Mouse (Mus musculus): Measurements from ENCODE around the gene Lsg1. TPM values are rescaled to one million over a fixed set of nuclear protein-coding genes. Genes with fewer than 3 reads are reported as not detected.

The Lsg1 gene
- total and polyA plus RNA-seq, 3 experiments: 58.8 to 84.4 TPM; not detected in 1

DNA sequence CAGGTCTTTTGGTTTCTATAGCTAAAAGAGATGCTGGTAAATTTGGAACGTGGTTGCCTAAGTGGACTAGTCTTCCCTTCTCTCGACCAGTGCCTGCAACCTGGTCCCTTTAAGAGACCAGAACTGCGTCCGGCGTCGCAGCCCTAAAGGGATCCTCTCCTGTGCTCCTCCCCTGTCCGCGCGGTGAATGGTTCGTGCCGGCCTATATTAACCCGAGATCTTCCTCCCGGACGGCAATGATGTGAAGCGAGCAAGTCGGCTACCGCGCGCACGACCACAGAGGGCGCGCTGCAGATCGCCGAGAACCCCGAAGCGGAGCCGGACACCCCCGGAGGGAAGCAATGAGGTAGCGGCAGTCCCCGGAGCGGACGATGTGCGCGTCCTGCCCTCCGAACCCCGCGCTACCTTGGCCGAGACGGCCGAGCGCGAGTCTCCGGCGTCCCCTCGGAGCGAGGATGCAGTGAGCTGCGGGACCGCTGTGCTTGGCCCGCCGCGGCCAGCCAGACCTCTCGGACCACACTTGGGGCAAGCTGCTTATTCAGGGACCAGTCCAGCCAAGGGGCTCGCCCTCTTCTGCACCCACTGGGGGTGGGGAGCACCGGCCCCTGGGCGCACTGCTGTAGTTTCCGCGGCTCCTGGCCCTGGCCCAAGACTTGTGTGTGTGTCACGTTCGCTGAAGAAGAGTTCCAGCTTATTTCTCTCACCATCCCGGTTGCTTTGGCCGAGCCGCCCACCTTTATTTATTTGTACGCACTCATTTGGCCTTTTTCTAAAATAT is 12.3 kb upstream of the Lsg1 start, which contains the start of gene Fam43a:
Gene Fam43a (plus strand): TSS at position 233 of the 778 bp plus-strand sequence.
- peak within 1 kb of the TSS; percentile 60 for H3K9ac ChIP-seq (ENCODE audit: control insufficient read depth, low read depth, low read length, poor library complexity, severe bottlenecking)
- H3K4me1 ChIP-seq (ENCODE audit: control insufficient read depth in 1 of 2, insufficient read depth in 2 of 2, low read length in 2 of 2): no peaks in the 10 kb centered on the region; a peak in 2 of 4 replicates
- H3K9me3 ChIP-seq (replicated peaks; ENCODE audit: insufficient read depth, low read length): no peaks in the 10 kb centered on the region
- peak within 1 kb of the TSS; percentile 59 for H3K27ac ChIP-seq (ENCODE audit: control insufficient read depth, low read depth, low read length)
- peak; percentile 86 for DNase-seq (ENCODE audit: low read depth, low spot score)
- peaks cover 6% of the 10 kb centered on the region in 2 experiments; a peak in 3 of 4 replicates for H3K27me3 ChIP-seq (ENCODE audit: control insufficient read depth in 1 of 2, insufficient read depth in 2 of 2, low read length in 2 of 2)
- H3K79me2 ChIP-seq (ENCODE audit: control insufficient read depth, insufficient read depth, low read length, poor library complexity): no peaks in the 10 kb centered on the region; the same call in 1 of the 2 replicates
- H3K4me3 ChIP-seq (ENCODE audit: control insufficient read depth in 1 of 2, insufficient read depth in 1 of 2, low read depth in 2 of 2, low read length in 2 of 2): peak within 1 kb of the TSS; percentile 59 to 62
- H3K36me3 ChIP-seq (ENCODE audit: control insufficient read depth in 1 of 2, insufficient read depth in 2 of 2, low read length in 2 of 2): 0 out of 4 replicates have a peak, but pooled peaks cover 0 to 2% of the 10 kb centered on the region in 2 experiments
- no peak for TF ChIP-seq BHLHE40 (IDR thresholded peaks at IDR 0.05; ENCODE audit: borderline replicate concordance, low read depth, low read length)
- TF ChIP-seq SMC3 (IDR thresholded peaks at IDR 0.05; ENCODE audit: low read depth, low read length): no peak
- TF ChIP-seq UBTF (IDR thresholded peaks at IDR 0.05; ENCODE audit: borderline replicate concordance, insufficient read depth, low read depth, low read length): no peak
- no peak for TF ChIP-seq CHD2 (IDR thresholded peaks at IDR 0.05; ENCODE audit: low read length)
- TF ChIP-seq NELFE (IDR thresholded peaks at IDR 0.05; ENCODE audit: low read depth, low read length): peak; percentile 47; the same call in 1 of the 2 replicates
- TF ChIP-seq CHD1 (IDR thresholded peaks at IDR 0.05; ENCODE audit: low read depth, low read length): peak; percentile 97
- TF ChIP-seq SIN3A (IDR thresholded peaks at IDR 0.05; ENCODE audit: low read length): peak; percentile 52
- peak; percentile 60; the same call in 1 of the 2 replicates for TF ChIP-seq ZMIZ1 (IDR thresholded peaks at IDR 0.05; ENCODE audit: low read depth, low read length)
- peak; percentile 38 to 67; a peak in 2 of 4 replicates for TF ChIP-seq POLR2A (IDR thresholded peaks at IDR 0.05; ENCODE audit: control insufficient read depth in 1 of 2, insufficient read depth in 1 of 2, low read depth in 1 of 2, low read length in 2 of 2, poor library complexity in 1 of 2)
- TF ChIP-seq ETS1 (IDR thresholded peaks at IDR 0.05; ENCODE audit: low read depth, low read length): no peak
- no peak for TF ChIP-seq USF2 (IDR thresholded peaks at IDR 0.05; ENCODE audit: borderline replicate concordance in 1 of 2, insufficient read depth in 1 of 2, low read depth in 1 of 2, low read length in 2 of 2)
- TF ChIP-seq ZKSCAN1 (IDR thresholded peaks at IDR 0.05; ENCODE audit: low read depth, low read length): no peak
- peak in 2 of 3 experiments; percentile 30 to 43; a peak in 4 of 6 replicates for TF ChIP-seq CTCF (IDR thresholded peaks at IDR 0.05 in 2 of 3, conservative IDR thresholded peaks at IDR 0.05 in 1 of 3; ENCODE audit: control insufficient read depth in 1 of 3, insufficient read depth in 1 of 3, low read depth in 2 of 3, low read length in 3 of 3, poor library complexity in 1 of 3, severe bottlenecking in 1 of 3)
- no peak for TF ChIP-seq MXI1 (IDR thresholded peaks at IDR 0.05; ENCODE audit: low read depth, low read length)
- no peak for TF ChIP-seq E2F4 (IDR thresholded peaks at IDR 0.05; ENCODE audit: borderline replicate concordance, low read depth, low read length)
- no peak for TF ChIP-seq ZC3H11A (IDR thresholded peaks at IDR 0.05; ENCODE audit: low read depth, low read length)
- 0 out of 2 replicates have a peak, but pooled peaks have one; percentile 45 for TF ChIP-seq TBP (IDR thresholded peaks at IDR 0.05; ENCODE audit: low read depth, low read length)
- TF ChIP-seq TCF12 (IDR thresholded peaks at IDR 0.05; ENCODE audit: low read depth, low read length): peak; percentile 15; the same call in 1 of the 2 replicates
- TF ChIP-seq HCFC1 (IDR thresholded peaks at IDR 0.05; ENCODE audit: low read depth, low read length): peak; percentile 47; the same call in 1 of the 2 replicates
- no peak for TF ChIP-seq GATA1 (IDR thresholded peaks at IDR 0.05; ENCODE audit: low read depth, low read length)
- TF ChIP-seq ELF1 (IDR thresholded peaks at IDR 0.05; ENCODE audit: low read depth, low read length): no peak
- TF ChIP-seq RCOR1 (IDR thresholded peaks at IDR 0.05; ENCODE audit: low read depth, low read length): no peak
